Mouse (Mus musculus): ENCODE measurements around the gene Glcci1. TPM values are rescaled to one million over a fixed set of nuclear protein-coding genes. Genes with fewer than 3 reads are reported as not detected.

The Glcci1 gene
- total and polyA plus RNA-seq, 3 experiments = 1.9 to 3.5 (median 2.4) TPM

- H3K36me3 ChIP-seq (replicated peaks in 1 of 2; ENCODE audit: control insufficient read depth in 1 of 2, insufficient read depth in 1 of 2, low read length in 1 of 2) = no peaks in the 10 kb centered on the region
- no peaks in the 10 kb centered on the region for H3K9me3 ChIP-seq (replicated peaks; ENCODE audit: low read length)
- peak; percentile 21 for DNase-seq (ENCODE audit: extremely low read depth)
- H3K4me2 ChIP-seq (ENCODE audit: insufficient read depth, low read depth, poor library complexity, severe bottlenecking) = no peak overlapping the region
- TF ChIP-seq SIN3A (IDR thresholded peaks at IDR 0.05; ENCODE audit: low read length) = no peak
- TF ChIP-seq EP300 (IDR thresholded peaks at IDR 0.05; ENCODE audit: low read length) = peak; percentile 47; the same call in 1 of the 2 replicates
- TF ChIP-seq MAZ (IDR thresholded peaks at IDR 0.05; ENCODE audit: low read depth, low read length) = no peak
- TF ChIP-seq ETS1 (conservative IDR thresholded peaks at IDR 0.05; ENCODE audit: low read depth, low read length) = peak; percentile 57
- TF ChIP-seq TCF12 (IDR thresholded peaks at IDR 0.05; ENCODE audit: low read depth, low read length) = no peak
- no peak for TF ChIP-seq UBTF (IDR thresholded peaks at IDR 0.05; ENCODE audit: low read depth, low read length)
- TF ChIP-seq E2F4 (IDR thresholded peaks at IDR 0.05; ENCODE audit: insufficient replicate concordance, low read depth, low read length) = no peak
- no peak for TF ChIP-seq IRF4 (IDR thresholded peaks at IDR 0.05; ENCODE audit: low read depth, low read length)
- no peak for TF ChIP-seq RAD21 (IDR thresholded peaks at IDR 0.05; ENCODE audit: low read depth, low read length)
- no peak for TF ChIP-seq MAX (IDR thresholded peaks at IDR 0.05; ENCODE audit: low read length)
- TF ChIP-seq ELF1 (IDR thresholded peaks at IDR 0.05; ENCODE audit: low read depth, low read length) = no peak
- TF ChIP-seq MXI1 (IDR thresholded peaks at IDR 0.05; ENCODE audit: low read depth, low read length) = no peak
- TF ChIP-seq CTCF (conservative IDR thresholded peaks at IDR 0.05 in 1 of 2, IDR thresholded peaks at IDR 0.05 in 1 of 2; ENCODE audit: low read depth in 2 of 2, low read length in 2 of 2) = no peak
- TF ChIP-seq USF1 (IDR thresholded peaks at IDR 0.05; ENCODE audit: low read depth, low read length) = no peak
- TF ChIP-seq TBP (conservative IDR thresholded peaks at IDR 0.05; ENCODE audit: low read depth, low read length) = no peak
- TF ChIP-seq SMC3 (IDR thresholded peaks at IDR 0.05; ENCODE audit: low read depth, low read length) = no peak
- H3K27me3 ChIP-seq (replicated peaks) = no peaks in the 10 kb centered on the region
- in situ Hi-C loops (cut with MboI; ENCODE audit: low pct_ligation_motif_present, low pct_unique_long_range_greater_than_20kb, low sequenced_read_pairs) = no loop called here
- no peaks in the 10 kb centered on the region for H3K79me2 ChIP-seq (replicated peaks; ENCODE audit: control insufficient read depth, extremely low read depth, insufficient read depth, poor library complexity, severe bottlenecking)
- peaks cover 0 to 19% of the 10 kb centered on the region in 2 experiments; a peak in 2 of 4 replicates for H3K4me1 ChIP-seq (ENCODE audit: control insufficient read depth in 1 of 2, insufficient read depth in 2 of 2)
- no peak overlapping the region for H3K4me3 ChIP-seq (replicated peaks in 1 of 3; ENCODE audit: low read depth in 2 of 3, low read length in 2 of 3, poor library complexity in 1 of 3)
- no peak overlapping the region for H3K9ac ChIP-seq (ENCODE audit: insufficient read depth, low read depth)
- no peak overlapping the region for H3K27ac ChIP-seq (ENCODE audit: insufficient read depth, low read depth)
- dilution Hi-C loops (cut with MboI; ENCODE audit: extremely low pct_ligation_motif_present, extremely low pct_unique_long_range_greater_than_20kb, low sequenced_read_pairs) = no loop called here
These were observed 113.6 kb downstream of the Glcci1 start for GRCm38 (mm10) chr6:8623045-8623444.

GRCm38 (mm10) chr6:8628226-8628625, 118.8 kb downstream of the Glcci1 start:
- dilution Hi-C loops (cut with MboI; ENCODE audit: extremely low pct_ligation_motif_present, extremely low pct_unique_long_range_greater_than_20kb, low sequenced_read_pairs) = no loop called here
- no peak for DNase-seq (ENCODE audit: extremely low read depth)
- no peak for TF ChIP-seq MAFK (IDR thresholded peaks at IDR 0.05; ENCODE audit: insufficient replicate concordance, low read length)
- no peak for TF ChIP-seq NRF1 (IDR thresholded peaks at IDR 0.05; ENCODE audit: low read depth, low read length)
- TF ChIP-seq ELF1 (IDR thresholded peaks at IDR 0.05; ENCODE audit: low read depth, low read length) = no peak
- TF ChIP-seq ZKSCAN1 (IDR thresholded peaks at IDR 0.05; ENCODE audit: borderline replicate concordance, low read depth, low read length) = no peak
- no peak for TF ChIP-seq MXI1 (IDR thresholded peaks at IDR 0.05; ENCODE audit: low read depth, low read length)
- no peak for TF ChIP-seq RAD21 (IDR thresholded peaks at IDR 0.05; ENCODE audit: low read depth, low read length)
- no peak for TF ChIP-seq IRF4 (IDR thresholded peaks at IDR 0.05; ENCODE audit: low read depth, low read length)
- Histone ChIP-seq H3K4me3 (replicated peaks in 1 of 3; ENCODE audit: low read depth in 2 of 3, low read length in 2 of 3, poor library complexity in 1 of 3) (no peak overlapping the region), H3K9ac (ENCODE audit: insufficient read depth, low read depth) (no peak overlapping the region), H3K36me3 (replicated peaks in 1 of 2; ENCODE audit: control insufficient read depth in 1 of 2, insufficient read depth in 1 of 2, low read length in 1 of 2) (no peaks in the 10 kb centered on the region), H3K27me3 (replicated peaks) (no peaks in the 10 kb centered on the region), H3K27ac (ENCODE audit: insufficient read depth, low read depth) (no peak overlapping the region), H3K79me2 (replicated peaks; ENCODE audit: control insufficient read depth, extremely low read depth, insufficient read depth, poor library complexity, severe bottlenecking) (no peaks in the 10 kb centered on the region), H3K4me2 (ENCODE audit: insufficient read depth, low read depth, poor library complexity, severe bottlenecking) (no peak overlapping the region), H3K4me1 (ENCODE audit: control insufficient read depth in 1 of 2, insufficient read depth in 2 of 2) (peaks cover 8 to 38% of the 10 kb centered on the region in 2 experiments), H3K9me3 (replicated peaks; ENCODE audit: low read length) (no peaks in the 10 kb centered on the region)
- in situ Hi-C loops (cut with MboI; ENCODE audit: low pct_ligation_motif_present, low pct_unique_long_range_greater_than_20kb, low sequenced_read_pairs) = no loop called here
